Mouse (Mus musculus) brain, adult 10 weeks (tissue): ENCODE results near the gene Cd180. TPM values are rescaled to one million over a fixed set of nuclear protein-coding genes. Genes with fewer than 3 reads are reported as not detected.

Experiments used
- polyA plus RNA-seq: library from polyadenylated mRNA; stranded (reverse); fragments of 350-450 nt; fragmentation: Illumina TruSeq; extraction: RNeasy Lipid Tissue Mini Kit (QIAGEN cat#74804); gene quantifications from one replicate; pipeline ENCODE4 v1.2.3, GENCODE M21; 2015; ENCODE audit warnings: low read depth, low replicate concordance

Cd180 gene
- 2.6 TPM for polyA plus RNA-seq

GRCm38 (mm10) chr13:102693341-102693801 lies at the start of gene Cd180:
TSS of gene Cd180 (plus strand) at chr13:102693558.

